Mouse (Mus musculus) erythroid progenitor cell, adult 5-6 weeks (primary cell): ENCODE results near the gene Rai14. TPM values are rescaled to one million over a fixed set of nuclear protein-coding genes. Genes with fewer than 3 reads are reported as not detected.

ENCODE experiments used
- ATAC-seq: replicated peaks from 2 replicates; pipeline ENCODE4 v1.8.0; 2016; ENCODE audit warnings: moderate number of reproducible peaks, mild to moderate bottlenecking, moderate TSS enrichment, inconsistent platforms; ENCODE audit not compliant: poor library complexity, low FRiP score, severe bottlenecking
- total RNA-seq, 2 experiments: library from RNA; stranded (forward) in 1 of 2; stranded (reverse) in 1 of 2; fragments of 150-400 nt in 1 of 2; fragments of 186-747, 209-891 nt in 1 of 2; gene quantifications; 2 replicates each; pipeline versions ENCODE4 v1.2.3 to v1.2.4; 2015 to 2017; ENCODE audit warnings: low replicate concordance in 2 of 2

Gene Rai14
- total RNA-seq, 2 experiments from 2014 or later = 0.84 to 2.5 TPM

DNA sequence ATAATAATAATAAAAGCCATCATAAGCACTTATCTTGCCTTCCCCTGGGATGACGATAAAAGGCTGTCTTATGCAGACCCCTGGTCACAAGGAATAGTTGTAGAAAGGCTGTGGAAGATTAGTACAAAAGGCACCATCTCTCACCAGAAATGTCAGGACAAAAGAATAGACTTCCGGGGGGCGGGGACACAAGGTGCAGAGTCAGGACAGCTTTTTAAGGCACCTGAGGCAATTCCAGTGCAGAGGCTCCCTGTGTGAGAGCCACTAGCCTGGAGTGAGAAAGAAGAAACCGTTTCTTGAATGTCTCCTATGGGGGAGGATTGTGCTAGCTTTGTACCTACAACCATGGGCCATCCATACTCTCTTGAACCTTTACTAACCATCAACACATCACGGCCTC, 82.9 kb downstream of the Rai14 start:
- no peak for ATAC-seq

DNA sequence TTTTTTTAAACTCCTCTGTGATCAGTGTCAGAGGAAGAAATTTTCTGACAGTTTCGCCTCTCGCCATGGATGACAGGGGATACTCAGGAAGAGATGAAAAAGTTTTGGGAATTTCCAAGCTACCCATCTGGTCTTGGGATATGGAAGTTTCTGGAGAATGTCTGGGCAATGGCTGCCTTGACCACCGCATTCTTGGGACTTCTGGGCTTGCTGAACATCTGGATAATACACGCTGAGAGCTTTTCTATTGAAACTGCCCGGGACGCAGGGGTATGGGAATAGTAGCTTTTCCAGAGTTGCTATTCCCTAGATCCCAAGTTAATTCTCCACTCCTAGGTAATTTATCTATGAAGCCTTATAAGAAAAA, 85.5 kb downstream of the Rai14 start:
- ATAC-seq = no peak

DNA sequence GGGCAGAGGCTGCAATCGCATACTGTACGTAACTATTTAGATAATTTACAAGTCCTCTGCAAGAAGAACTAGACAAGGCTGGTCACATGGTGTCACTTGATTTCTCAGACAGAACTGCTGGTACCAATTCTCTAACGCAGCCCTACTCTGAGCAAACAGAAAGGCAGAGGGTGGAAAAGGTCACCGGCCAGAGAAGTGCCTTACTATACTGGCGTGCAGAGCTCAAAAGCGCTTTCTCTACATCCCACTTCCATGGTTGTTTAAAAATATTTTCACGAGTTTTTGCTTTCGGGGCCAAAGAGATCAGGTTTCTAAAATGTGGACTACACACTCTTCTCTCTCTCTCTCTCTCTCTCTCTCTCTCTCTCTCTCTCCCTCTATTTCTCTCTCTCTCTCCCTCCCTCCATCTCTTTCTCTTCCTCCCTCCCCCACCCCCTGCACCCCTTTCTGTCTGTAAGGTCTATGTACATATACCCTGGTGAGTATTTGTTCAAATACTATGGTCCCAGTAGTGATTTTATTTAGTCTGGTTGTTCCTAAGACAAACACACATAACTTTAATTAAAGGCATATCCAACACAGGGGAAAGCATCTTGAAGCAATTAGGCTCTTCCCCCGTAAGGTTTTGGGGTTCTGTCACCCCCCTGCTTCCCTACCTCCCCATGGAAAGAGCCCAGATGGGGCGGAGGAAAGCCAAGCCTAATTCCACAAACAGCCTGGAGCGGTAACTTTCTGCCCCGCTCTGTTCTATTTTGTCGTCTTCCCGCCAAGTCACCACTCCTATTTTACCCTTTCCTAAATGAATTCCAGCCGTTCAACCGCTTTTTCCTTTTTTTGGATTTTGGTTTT, 86.1 kb downstream of the Rai14 start:
- ATAC-seq = no peak

DNA sequence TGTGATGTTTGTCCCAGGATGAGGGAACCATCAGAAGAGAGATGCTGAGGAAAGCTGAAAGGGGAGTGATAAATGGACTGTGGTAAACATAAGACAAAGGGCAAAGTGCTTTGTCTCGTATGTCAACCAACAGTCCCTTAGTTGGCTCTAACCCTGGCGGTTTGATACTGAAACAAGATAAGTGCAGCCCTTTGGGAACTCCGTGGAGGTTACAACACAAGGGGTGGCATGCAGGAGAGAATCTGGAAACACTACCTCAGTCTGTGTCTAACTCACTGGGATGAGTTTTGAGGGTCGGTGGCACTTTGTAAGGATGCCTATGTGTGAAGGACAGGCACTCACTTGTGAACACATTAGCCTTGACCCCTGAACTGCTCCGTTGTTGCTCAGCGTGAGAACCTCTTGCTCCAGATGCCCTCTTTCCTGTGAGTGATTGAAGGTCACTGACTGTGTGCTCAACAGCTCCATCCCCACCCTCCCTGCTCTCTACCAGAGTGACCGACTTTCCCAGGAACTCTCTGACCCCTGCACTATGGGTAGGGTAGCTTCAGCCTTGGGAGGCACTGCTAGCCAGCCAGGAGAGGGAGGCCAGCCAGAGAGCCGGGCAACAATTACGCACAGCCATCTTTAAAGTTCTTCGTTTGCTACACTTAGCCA, 90.7 kb downstream of the Rai14 start:
- ATAC-seq = no peak

DNA sequence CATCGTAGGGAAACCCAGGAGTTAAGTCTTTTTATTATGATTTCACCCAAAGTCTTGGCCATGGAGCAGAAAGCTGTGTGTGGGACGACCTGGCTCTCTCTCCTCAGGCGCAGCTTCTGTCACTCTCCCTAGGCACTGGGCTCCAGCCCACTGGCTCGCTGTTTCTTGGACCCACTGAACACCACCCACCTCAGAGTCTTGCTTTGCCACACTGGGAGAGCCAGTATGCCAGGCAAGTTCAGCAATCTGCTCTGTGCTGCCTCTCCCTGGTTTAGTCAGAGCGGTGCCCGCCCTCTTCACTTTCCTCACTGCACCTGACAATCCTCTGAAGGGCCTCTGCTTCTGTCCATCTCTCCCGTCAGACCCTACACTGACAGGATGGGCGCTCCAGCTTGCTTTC, 93.2 kb downstream of the Rai14 start:
- no peak for ATAC-seq

DNA sequence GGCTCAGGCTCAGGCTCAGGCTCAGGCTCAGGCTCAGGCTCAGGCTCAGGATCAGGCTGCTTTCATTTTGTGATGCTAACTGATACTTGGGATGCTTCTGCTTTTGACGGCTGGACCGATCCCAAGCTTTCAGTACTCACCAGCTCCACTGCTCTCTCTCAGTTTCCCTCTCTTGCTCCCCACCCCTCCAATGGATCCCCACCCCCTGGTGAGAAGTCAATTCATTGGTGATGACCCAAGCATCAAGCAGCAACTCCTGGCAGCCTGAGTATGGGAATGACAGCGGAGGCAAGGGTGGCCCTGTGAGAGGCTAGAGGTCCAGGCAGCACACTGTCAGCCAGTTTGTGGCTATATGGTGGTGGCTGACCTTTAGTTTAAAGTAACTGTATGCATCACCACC, 94.7 kb downstream of the Rai14 start:
- ATAC-seq = no peak

DNA sequence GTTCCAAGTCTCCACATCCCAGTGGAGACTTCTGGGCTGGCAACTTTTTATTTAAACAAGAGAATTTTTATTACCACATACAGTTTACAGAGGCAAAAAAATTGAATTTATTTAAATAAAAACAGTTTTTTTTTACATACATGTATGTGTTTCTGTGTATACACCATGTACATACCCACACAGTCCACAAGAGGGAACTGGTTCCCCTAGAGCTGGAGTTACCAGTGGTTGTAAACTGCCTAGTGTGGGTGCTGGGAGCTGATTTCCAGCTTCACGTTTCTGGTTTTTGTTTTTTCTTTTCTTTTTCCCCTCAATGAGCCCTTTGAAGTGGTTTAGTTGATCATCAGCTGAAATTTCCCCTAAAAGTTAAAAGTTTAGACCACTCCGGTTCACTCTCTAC, 96.1 kb downstream of the Rai14 start:
- ATAC-seq = no peak

DNA sequence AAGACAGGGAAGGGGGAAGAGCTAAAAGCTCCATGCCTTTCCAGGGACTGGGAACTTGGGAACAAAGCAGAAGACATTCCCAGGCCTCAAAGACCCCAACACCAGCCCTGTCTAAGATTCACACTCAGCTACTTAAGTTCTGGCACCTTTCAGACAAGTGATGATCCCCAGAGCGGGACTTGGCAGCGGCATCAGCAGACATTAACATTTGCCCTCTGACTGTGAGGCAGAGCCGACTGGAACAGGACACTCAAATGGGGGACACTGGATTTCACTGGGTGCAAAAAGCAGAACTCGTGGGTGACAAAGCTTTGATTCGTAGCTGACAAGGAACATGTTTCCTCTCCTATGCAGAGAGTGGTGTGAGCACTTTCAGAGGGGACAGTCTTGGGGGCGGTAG, 98.4 kb downstream of the Rai14 start:
- no peak for ATAC-seq

DNA sequence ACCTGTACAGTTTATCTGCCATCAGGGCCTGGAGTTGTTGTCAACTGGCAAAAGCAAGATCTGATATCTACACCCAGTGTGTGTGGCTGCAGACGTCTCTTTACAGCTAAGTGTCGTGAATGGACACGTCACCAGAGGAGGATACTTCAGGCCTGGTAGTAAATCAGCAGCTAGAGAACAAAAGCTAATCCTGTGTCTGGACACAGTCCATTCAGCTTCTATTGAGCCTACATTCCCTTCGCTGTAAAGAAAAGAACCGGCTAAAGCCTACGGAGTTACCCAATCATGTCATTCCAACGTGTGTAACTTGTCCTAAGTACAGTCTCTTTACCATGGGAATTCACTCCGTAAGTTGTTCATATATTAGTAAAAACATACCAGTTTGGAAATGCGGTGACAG, 103.4 kb downstream of the Rai14 start:
- no peak for ATAC-seq

DNA sequence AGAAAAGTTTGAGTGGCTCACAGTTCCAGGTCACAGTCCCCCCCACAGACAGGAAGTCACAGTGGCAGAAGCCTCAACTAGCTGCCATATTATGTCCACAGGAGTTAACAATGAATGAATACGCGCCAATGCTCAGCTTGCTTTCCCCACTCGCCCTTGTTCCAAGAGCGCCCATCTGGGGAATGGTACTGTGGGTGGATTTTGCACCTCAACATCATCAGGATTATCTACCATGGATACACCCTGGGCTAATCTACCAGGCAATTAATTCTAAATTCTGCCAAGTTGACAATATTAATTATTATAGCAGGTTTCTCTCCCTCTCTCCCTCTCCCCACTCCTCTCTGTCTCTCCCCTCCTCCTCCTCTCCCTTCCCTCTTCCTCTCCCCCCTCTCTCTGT, 105.3 kb downstream of the Rai14 start:
- no peak for ATAC-seq

DNA sequence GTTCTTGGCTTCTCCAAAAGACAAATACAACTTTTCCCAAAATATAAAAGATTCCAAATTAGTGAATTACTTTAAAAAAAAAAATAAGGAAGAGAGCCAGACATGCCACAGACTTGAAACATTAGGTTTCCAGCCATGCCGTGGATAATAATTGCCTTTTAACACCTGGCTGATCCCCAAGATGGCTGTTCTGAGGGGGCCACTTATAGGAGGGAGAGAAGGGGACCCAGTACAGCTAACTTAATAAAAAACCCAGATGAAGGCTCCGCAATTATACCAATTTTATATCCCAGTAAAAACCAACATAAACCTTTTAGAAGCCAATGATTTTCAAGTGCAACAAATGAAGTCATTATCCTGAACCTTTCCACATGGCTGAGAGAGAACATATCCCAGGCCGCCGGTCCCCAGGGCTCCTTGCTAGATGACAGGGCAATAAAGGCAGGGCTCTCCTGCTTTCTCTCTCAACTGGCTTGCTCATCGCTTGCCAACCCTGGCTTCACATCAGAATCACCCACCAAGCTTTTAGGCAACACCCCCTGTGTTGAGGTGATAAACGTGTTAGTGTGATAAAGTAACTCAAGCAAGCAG, 105.8 kb downstream of the Rai14 start:
- no peak for ATAC-seq

DNA sequence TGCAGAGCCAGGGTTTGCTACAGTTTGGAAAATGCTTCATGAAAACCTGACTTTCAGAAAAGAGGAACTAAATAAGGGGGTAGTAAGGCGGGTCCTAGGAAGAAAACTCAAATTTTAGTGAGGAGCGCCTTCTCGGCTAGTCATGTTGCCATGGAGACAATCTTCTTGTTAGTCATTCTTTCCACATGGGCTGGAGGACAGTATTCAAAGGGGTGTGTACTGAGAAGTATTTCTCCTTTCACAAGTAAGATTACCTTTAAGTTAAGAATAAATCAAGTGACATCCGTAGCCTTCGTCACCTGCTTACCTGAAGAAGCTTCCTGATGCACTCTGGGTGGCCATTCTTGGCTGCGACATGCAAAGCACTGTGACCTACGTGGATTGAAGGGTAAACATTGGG, 115.0 kb downstream of the Rai14 start:
- no peak for ATAC-seq

DNA sequence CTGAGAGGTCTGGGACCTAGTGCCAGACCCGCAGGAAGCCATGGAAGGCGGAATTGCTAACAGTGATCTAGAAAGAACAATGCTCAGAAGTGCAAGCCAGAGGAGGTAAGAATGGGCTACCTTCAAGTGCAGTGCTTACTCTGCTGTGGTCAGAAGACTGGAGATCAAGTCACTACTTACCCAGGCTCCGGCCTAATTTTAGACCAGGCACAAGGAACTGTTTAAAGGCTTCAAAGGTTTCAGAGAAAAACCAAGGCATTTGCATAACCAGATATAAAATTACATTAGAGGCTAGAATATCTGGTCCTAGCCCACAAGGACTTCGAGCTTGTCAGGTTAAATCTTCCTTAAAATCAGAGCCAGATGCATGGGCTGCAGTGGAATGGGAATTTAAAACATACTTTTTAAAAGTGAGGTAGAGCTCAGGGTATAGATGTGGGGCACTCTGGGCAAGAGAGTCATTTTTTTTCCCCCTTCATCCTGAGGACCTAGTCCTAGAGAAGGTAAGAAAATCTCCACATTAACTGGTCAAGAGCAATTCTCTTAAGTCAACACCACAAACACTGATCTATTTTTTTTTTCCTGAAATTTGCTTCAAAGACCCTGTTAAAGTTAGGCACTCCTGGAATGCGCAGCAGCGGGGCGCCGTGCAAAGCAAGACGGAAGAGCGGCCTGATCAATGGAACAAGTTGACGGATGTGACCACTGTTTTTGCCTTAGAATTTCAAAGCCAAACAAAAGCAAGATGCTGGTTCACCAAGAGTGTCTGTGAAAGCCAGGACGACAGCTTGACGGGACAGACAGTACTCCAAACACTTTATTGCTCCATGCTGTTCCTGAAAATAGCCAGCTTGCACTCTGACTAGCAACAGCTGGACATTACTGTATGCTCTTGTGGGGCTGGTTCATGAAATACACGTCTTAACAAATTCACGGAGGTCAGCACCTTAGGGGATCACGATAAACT, 115.9 kb downstream of the Rai14 start:
- ATAC-seq = no peak

DNA sequence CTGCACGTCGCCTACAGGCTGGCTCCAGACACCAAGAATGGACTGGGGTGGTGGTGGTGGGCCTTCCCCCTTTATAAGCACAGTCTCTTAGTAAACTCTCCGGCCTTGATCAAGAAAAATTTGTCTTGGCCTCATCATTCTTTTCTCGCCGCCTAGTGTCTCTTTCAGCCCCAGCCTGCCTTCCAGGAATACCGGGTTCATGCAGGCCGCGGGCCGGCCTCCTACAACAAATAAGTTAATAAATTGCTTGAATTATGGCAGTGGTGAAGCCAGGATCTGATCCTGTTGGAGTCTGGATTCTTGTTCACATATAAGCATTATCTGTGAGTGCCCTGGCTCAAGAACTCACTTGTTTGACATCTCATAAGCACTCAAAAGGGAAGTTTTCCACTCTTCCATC, 117.6 kb downstream of the Rai14 start:
- ATAC-seq = no peak

DNA sequence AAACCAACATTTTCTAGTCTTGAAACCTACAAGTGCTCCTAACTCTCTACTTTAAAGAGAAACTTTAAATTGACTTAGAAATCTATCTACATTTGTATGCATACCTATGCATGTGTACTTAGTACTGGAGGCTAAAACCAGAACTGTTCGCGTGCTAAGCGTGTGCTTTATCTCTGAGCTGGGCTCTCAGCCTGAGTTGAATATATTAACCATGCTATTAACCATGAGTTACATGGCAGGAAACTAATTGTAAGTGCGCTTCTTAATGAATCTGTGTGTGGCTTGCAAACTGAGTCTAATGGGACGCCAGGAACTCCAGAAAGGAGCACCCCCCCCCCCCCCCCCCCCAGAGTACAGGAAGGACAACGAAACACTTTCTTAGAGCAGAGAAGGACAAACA, 119.0 kb downstream of the Rai14 start:
- no peak for ATAC-seq

DNA sequence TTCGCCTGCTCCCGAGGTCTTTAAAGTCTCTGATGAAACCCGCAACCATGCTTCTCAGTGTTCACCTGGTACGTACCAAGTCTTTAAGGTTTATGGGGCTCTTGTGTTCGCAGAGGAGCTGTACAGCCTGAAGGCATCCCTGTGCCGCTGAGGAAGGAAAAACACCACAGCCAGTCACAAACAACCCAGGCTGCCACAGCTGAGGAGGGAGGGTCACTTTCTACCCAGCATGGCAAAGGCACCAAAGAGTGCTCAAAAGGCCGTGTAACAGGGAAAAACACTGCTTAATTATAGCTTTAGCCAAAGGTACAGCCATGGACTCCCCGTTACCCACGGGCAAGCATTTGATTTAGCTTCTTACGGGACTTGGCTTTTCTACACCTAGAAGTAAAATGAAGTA, 119.5 kb downstream of the Rai14 start:
- no peak for ATAC-seq

DNA sequence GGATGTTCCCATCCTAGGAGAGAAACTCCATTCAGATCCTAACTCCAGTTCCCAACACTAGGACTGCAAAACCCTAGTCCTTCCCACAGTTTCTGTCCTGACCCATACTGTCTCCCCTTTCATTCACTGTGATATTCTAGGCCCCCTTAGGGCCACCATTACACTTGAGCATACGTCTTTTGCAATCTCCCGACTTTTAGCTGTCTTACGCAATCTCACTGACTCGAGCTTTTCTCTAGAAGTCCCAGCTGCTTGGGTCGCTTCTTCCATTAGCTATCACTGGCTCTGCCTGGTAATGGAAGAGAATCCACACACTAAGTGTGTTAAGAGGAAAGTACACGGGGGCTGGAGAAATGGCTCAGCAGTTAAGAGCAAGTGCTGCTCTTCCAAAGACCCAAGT, 121.3 kb downstream of the Rai14 start:
- no peak for ATAC-seq

DNA sequence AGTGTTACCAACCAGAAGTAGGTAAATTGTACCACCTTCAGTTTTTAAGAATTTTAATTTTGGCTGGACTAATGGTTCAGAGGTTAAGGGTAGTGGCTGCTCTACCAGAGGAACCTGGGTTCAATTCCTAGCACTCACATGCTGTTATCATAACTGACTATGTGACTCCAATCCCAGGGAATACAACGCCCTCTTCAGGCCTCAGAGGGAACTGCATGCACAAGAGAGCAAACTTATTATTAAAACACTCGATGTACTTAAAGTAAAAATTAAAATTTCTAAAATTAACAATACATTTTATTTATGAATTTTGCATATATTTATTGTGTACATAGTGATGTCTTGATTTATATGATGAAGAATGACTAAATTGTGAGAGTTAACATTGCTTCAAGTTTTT, 127.9 kb downstream of the Rai14 start:
- no peak for ATAC-seq

DNA sequence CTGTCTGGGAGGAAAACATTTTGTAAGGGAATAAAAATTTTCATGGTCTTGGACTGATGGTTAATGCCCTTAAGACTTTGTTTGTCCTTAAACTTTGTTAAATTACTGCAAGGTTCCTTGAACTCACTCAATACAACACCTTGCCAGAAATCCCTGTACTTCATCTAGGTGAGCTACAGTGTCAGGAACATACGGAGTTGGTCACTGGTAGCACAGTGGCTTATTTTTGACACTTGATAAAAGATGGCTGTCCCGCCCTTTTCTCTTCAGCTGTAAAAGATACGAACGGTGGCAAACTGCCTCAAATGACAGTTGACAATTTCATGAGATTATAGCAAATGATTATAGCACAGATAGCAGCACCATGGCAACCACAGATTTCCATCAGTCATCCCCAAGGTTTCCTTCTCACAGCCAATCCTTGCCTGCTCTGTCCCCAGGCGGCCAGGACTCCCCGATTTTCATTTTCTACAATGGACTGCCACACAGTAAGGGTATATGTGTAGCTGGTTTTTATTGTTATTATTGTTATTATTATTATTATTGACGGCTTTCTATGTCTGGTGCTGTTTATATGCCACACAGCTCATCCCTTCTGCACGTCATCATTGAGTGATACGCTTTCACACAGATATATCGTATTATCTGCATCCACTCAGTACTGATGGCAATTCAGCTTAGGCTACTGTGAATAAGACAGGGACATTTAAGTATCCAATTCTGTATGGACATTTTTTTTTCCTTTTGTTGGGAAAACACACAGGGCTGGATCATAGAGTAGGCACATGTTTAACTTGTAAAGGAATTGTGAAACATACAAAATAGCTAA, 129.9 kb downstream of the Rai14 start:
- no peak for ATAC-seq
